Mouse (Mus musculus): ENCODE data around the gene 4930455H04Rik. TPM values are rescaled to one million over a fixed set of nuclear protein-coding genes. Genes with fewer than 3 reads are reported as not detected.

The 4930455H04Rik gene
- not detected in 2 replicates for polyA plus RNA-seq (2012)

DNA sequence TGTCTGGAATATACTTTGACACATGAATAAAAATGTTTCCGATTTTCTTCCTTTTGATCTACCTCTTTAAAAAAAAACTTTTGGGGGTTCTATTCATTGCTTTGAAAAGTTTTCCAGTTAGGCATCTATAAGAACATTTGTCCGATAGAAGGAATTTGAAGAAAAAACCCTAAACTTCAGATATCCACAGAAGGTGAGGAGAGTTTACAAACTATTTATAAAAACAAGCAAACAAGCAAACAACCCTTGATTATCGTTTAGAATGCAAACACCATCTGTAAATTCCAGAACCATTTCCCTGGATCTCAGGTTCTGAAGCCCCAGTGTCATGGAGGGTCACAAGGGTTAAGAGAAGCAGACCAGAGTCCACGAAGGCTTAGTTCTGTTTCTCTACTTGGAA lies at the start of gene 4930455H04Rik:
4930455H04Rik (plus strand) TSS at position 301 of the 400 bp plus-strand sequence.

DNA sequence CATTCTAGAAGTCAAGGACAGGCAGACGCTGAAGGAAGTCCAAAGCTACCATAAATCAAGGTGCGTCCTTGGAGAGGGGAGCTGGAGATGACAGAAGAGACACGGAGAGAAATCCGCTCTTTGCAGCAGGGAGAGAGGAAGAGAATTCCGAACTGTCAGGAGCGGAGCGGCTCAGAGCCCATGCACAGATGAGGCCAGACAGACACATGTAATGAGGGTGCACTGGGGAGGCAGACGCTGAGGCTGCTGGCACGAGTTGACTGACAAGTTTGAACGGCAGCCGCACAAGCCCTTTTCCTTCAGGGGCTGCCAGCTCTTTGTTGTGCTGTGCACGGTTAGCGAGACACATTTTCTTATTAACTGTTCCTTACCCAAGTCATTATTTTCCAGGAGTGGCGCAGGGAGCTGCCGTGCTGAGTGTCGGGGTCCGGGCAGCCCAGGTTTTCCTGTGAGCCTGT lies 502 bp downstream of the 4930455H04Rik start, which contains the start of gene Palmd:
Palmd (minus strand) TSS at position 448 of the 458 bp plus-strand sequence.

Other genes with a start within 250 kb of the 4930455H04Rik start
- gene Agl, start 160.1 kb upstream of the 4930455H04Rik start, polyA plus RNA-seq (2012): 0.74 and 0.81 TPM in 2 replicates
- 3.8 and 4.6 TPM in 2 replicates for gene Frrs1, start 108.8 kb upstream of the 4930455H04Rik start, polyA plus RNA-seq (2012)
- not detected in 2 replicates for gene Palmd, start 720 bp downstream of the 4930455H04Rik start, polyA plus RNA-seq (2012)